13 mouse cellular contexts compared by ENCODE assay signal in genomic region chr3:127452233-127452632, GRCm38 (mm10). TPM values are rescaled to one million over a fixed set of nuclear protein-coding genes. Genes with fewer than 3 reads are reported as not detected.
A peak's percentile ranks its signal among the peaks of the same experiment; 100 is the strongest.
DNase-seq lines count a peak whose midpoint lies in the region; ATAC-seq lines count a peak whose summit lies in the region.
"Had no signal": no experiment of that assay in that cellular context is flagged by ENCODE, and none has a peak within 500 bp of the region (broad histone marks: within the 10 kb centered on the region; RNA-seq: fewer than 3 reads in every experiment).

No protein-coding gene starts in this region.

- H3K27ac ChIP-seq in heart, embryonic 13.5 days (replicated peaks) = no peak overlapping the region
- H3K27ac ChIP-seq in midbrain, embryonic 11.5 days (ENCODE audit: low read depth, low read length) = no peak overlapping the region
- no peak overlapping the region for H3K27ac ChIP-seq in midbrain, embryonic 15.5 days
- H3K27ac ChIP-seq: kidney, embryonic 15.5 days had no signal

- DNase-seq in heart, adult 18-20 months = no peak
- DNase-seq in midbrain, embryonic 11.5 days (ENCODE audit: low spot score, missing footprints) = no peak
- peak; percentile 49 for DNase-seq in retina, embryonic 14.5 days (ENCODE audit: low spot score)
- no peak for DNase-seq in adrenal gland, adult 8-10 months
- DNase-seq: cerebellum, adult 2 months; gastrocnemius, postnatal 14 days; lung, adult 18-20 months had no signal

- H3K36me3 ChIP-seq in heart, embryonic 13.5 days = no peaks in the 10 kb centered on the region
- H3K36me3 ChIP-seq in midbrain, embryonic 11.5 days (ENCODE audit: control insufficient read depth, insufficient read depth, low read length) = no peaks in the 10 kb centered on the region
- H3K36me3 ChIP-seq in midbrain, embryonic 15.5 days (replicated peaks) = no peaks in the 10 kb centered on the region
- H3K36me3 ChIP-seq: kidney, embryonic 15.5 days had no signal

- WGBS in heart, embryonic 13.5 days = 54% methylated on average over 13 of the region's 13 CpGs
- 50% methylated on average over 13 of the region's 13 CpGs for WGBS in midbrain, embryonic 11.5 days
- 44% methylated on average over 13 of the region's 13 CpGs for WGBS in midbrain, embryonic 15.5 days

- no peaks in the 10 kb centered on the region for H3K9me3 ChIP-seq in heart, embryonic 13.5 days
- H3K9me3 ChIP-seq in midbrain, embryonic 11.5 days (ENCODE audit: control insufficient read depth, low read length) = no peaks in the 10 kb centered on the region
- no peaks in the 10 kb centered on the region for H3K9me3 ChIP-seq in midbrain, embryonic 15.5 days
- H3K9me3 ChIP-seq: kidney, embryonic 15.5 days had no signal

- H3K27me3 ChIP-seq in heart, embryonic 13.5 days (replicated peaks) = no peaks in the 10 kb centered on the region
- H3K27me3 ChIP-seq in midbrain, embryonic 11.5 days (ENCODE audit: control insufficient read depth, insufficient read depth, low read length) = no peaks in the 10 kb centered on the region; the same call in 1 of the 2 replicates
- no peaks in the 10 kb centered on the region for H3K27me3 ChIP-seq in midbrain, embryonic 15.5 days (replicated peaks)
- H3K27me3 ChIP-seq: kidney, embryonic 15.5 days had no signal

- no peak overlapping the region for H3K9ac ChIP-seq in heart, embryonic 13.5 days
- H3K9ac ChIP-seq in midbrain, embryonic 11.5 days (ENCODE audit: low read length) = no peak overlapping the region
- no peak overlapping the region for H3K9ac ChIP-seq in midbrain, embryonic 15.5 days
- H3K9ac ChIP-seq: kidney, embryonic 15.5 days had no signal

- no peak overlapping the region for H3K4me3 ChIP-seq in heart, embryonic 13.5 days
- no peak overlapping the region for H3K4me3 ChIP-seq in midbrain, embryonic 11.5 days (ENCODE audit: low read depth, low read length)
- H3K4me3 ChIP-seq in midbrain, embryonic 15.5 days = no peak overlapping the region
- H3K4me3 ChIP-seq: erythroblast, embryonic 14.5 days; kidney, embryonic 15.5 days had no signal

- peaks cover 6% of the 10 kb centered on the region; the same call in 1 of the 2 replicates for H3K4me1 ChIP-seq in heart, embryonic 13.5 days
- H3K4me1 ChIP-seq in midbrain, embryonic 11.5 days (ENCODE audit: control insufficient read depth, insufficient read depth, low read length) = no peaks in the 10 kb centered on the region
- no peaks in the 10 kb centered on the region for H3K4me1 ChIP-seq in midbrain, embryonic 15.5 days
- H3K4me1 ChIP-seq: kidney, embryonic 15.5 days had no signal

- no peak for ATAC-seq in heart, embryonic 13.5 days (ENCODE audit: extremely low read depth, insufficient number of reproducible peaks, low FRiP score, low TSS enrichment)
- peak; percentile 49; the same call in 1 of the 2 replicates for ATAC-seq in midbrain, embryonic 11.5 days (ENCODE audit: low FRiP score)
- no peak for ATAC-seq in midbrain, embryonic 15.5 days (replicated peaks)
- 0 out of 2 replicates have a peak, but pooled peaks have one; percentile 34 for ATAC-seq in common myeloid progenitor, adult 5-6 weeks (replicated peaks; ENCODE audit: low read depth, poor library complexity, severe bottlenecking)
- no peak for ATAC-seq in megakaryocyte progenitor cell, adult 5-6 weeks (replicated peaks; ENCODE audit: poor library complexity)

- H3K4me2 ChIP-seq in heart, embryonic 13.5 days = peak overlapping the region; percentile 16; the same call in 1 of the 2 replicates
- H3K4me2 ChIP-seq in midbrain, embryonic 11.5 days = no peak overlapping the region
- H3K4me2 ChIP-seq in midbrain, embryonic 15.5 days = no peak overlapping the region
- H3K4me2 ChIP-seq: kidney, embryonic 15.5 days had no signal

RNA-seq across cellular contexts. Expression of gene Ank2, which starts 46.9 kb away (rescaled TPM):
- 25.0 and 27.6 TPM in 2 replicates for polyA plus RNA-seq in heart, embryonic 13.5 days (2015; fragmentation: Nextera tagmentation; extraction: Ambion mirVana)
- total RNA-seq in heart, adult 18-20 months (2021) = 100 to 1,000 TPM; 310 to 323 TPM
- 66.6 and 74.5 TPM in 2 replicates for polyA plus RNA-seq in midbrain, embryonic 11.5 days (2014; fragmentation: Nextera tagmentation; extraction: Ambion mirVana)
- 192 and 216 TPM in 2 replicates for polyA plus RNA-seq in midbrain, embryonic 15.5 days (2015; fragmentation: Nextera tagmentation; extraction: Ambion mirVana)
- 0.27 and 0.29 TPM in 2 replicates for total RNA-seq in common myeloid progenitor, adult 5-6 weeks (2017)
- total RNA-seq in adrenal gland, adult 8-10 months (2022) = 10 to 100 TPM; 42.5 to 55.4 (median 46.6) TPM
- total RNA-seq in megakaryocyte progenitor cell, adult 5-6 weeks (2015) = not detected in 2 replicates
- 0.50 TPM in 1 of 2 replicates, not detected in the other for total RNA-seq in megakaryocyte progenitor cell, adult 5-6 weeks (2017)

Comparison
In these comparisons a context has a peak if more than half of its experiments do, and no peak if none do; other contexts are left out.
1. ATAC-seq: peak in midbrain, embryonic 11.5 days (single experiment) and common myeloid progenitor, adult 5-6 weeks (single experiment); none in heart, embryonic 13.5 days (single experiment), midbrain, embryonic 15.5 days (single experiment) and megakaryocyte progenitor cell, adult 5-6 weeks (single experiment).
2. RNA of gene Ank2, which starts 46.9 kb away (total RNA-seq): 310 to 323 TPM in heart, adult 18-20 months and 42.5 to 55.4 TPM in adrenal gland, adult 8-10 months; 0.50 TPM in megakaryocyte progenitor cell, adult 5-6 weeks and 0.27 to 0.29 TPM in common myeloid progenitor, adult 5-6 weeks; every median in the first group is over 10 times any median in the second.